Mouse (Mus musculus) heart, embryonic 14.5 days (tissue): ENCODE data around the gene Thrb. TPM values are rescaled to one million over a fixed set of nuclear protein-coding genes. Genes with fewer than 3 reads are reported as not detected.
"Not testable (repeated sequence)": the region's sequence is repeated elsewhere in the genome, so short reads cannot be mapped to it uniquely, and the experiment has no call there.

Experiments
- ATAC-seq: fragments of 200-750 bp; cut with Nextera tagmentation; 2 replicates; pipeline ENCODE4 v1.8.0; 2017; ENCODE audit warnings: low read depth, moderate TSS enrichment; ENCODE audit not compliant: insufficient number of reproducible peaks, insufficient read depth, low FRiP score
- H3K27ac ChIP-seq, 2 experiments: fragments of 200-500 bp in 1 of 2; fragments of 300-500 bp in 1 of 2; sonication (generic) in 1 of 2; replicated peaks in 1 of 2; 2 replicates each; pipeline ENCODE4 v1.5.1; 2012 to 2014; ENCODE audit warnings: low read depth in 2 of 2, low read length in 2 of 2, control low read depth in 1 of 2, mild to moderate bottlenecking in 1 of 2, mixed read lengths in 1 of 2; ENCODE audit not compliant: control insufficient read depth in 1 of 2, insufficient read depth in 1 of 2
- H3K27me3 ChIP-seq: fragments of 300-500 bp; sonication (generic); 2 replicates; pipeline ENCODE4 v1.6.1; 2014; ENCODE audit warnings: mild to moderate bottlenecking, low read length, control low read depth; ENCODE audit not compliant: control insufficient read depth, insufficient read depth
- H3K36me3 ChIP-seq: fragments of 300-500 bp; sonication (generic); 2 replicates; pipeline ENCODE4 v1.6.1; 2014; ENCODE audit warnings: mild to moderate bottlenecking, control low read depth, low read length, mixed read lengths; ENCODE audit not compliant: control insufficient read depth, insufficient read depth
- H3K4me1 ChIP-seq, 2 experiments: fragments of 200-500 bp in 1 of 2; fragments of 300-500 bp in 1 of 2; sonication (generic) in 1 of 2; 2 replicates each; pipeline ENCODE4 v1.6.1; 2012 to 2014; ENCODE audit warnings: low read length in 2 of 2, control low read depth in 1 of 2, mixed read lengths in 1 of 2; ENCODE audit not compliant: control insufficient read depth in 2 of 2, insufficient read depth in 2 of 2
- H3K4me2 ChIP-seq: fragments of 300-500 bp; sonication (generic); 2 replicates; pipeline ENCODE4 v1.6.1; 2014; ENCODE audit warnings: mild to moderate bottlenecking, low read length
- H3K4me3 ChIP-seq, 2 experiments: fragments of 200-500 bp in 1 of 2; fragments of 300-500 bp in 1 of 2; sonication (generic) in 1 of 2; 2 replicates each; pipeline ENCODE4 v1.5.1; 2012 to 2014; ENCODE audit warnings: low read length in 2 of 2, mild to moderate bottlenecking in 2 of 2, control low read depth in 1 of 2, low read depth in 1 of 2, moderate library complexity in 1 of 2; ENCODE audit not compliant: control insufficient read depth in 1 of 2, insufficient read depth in 1 of 2
- H3K9ac ChIP-seq: fragments of 300-500 bp; sonication (generic); 2 replicates; pipeline ENCODE4 v1.6.1; 2014; ENCODE audit warnings: mild to moderate bottlenecking, low read length
- H3K9me3 ChIP-seq: fragments of 300-500 bp; sonication (generic); 2 replicates; pipeline ENCODE4 v1.6.1; 2016; ENCODE audit warnings: low read length, control low read depth; ENCODE audit not compliant: control insufficient read depth
- WGBS: fragments of 180-500 bp; shearing (Covaris S2); extraction: QIAGEN DNeasy Blood & Tissue Kit; methylation state at CpG from one replicate; pipeline ENCODE4 v1.1.7; 2014; 5-methylcytosine and 5-hydroxymethylcytosine counted together
- polyA plus RNA-seq: library from polyadenylated mRNA; unstranded; fragments of >200 nt; fragmentation: Nextera tagmentation; extraction: Ambion mirVana; gene quantifications from 2 replicates; pipeline ENCODE4 v1.2.1, GENCODE M21; 2014

Gene Thrb
- polyA plus RNA-seq, 1 experiment from 2014 or later: 1.5 TPM

DNA sequence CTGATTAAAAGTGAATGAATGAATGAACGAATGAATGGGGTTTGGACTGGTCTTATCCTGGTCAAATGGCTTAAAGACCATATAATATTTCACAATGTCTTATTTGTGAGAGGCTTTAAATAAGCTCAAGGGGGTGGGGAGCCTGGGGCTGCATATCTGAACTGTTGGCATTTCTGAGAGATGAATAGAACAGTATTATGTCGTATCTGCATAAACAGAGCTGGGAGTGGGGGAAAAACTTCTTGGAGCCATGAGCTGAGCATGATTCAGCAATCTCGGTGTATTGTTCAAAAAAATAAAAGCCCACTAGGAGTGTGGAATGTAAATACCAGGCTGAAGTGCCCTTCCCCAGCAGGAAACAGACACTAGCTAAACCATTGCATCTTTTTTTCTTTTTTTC, 257.8 kb downstream of the Thrb start:
- no peaks in the 10 kb centered on the region for H3K27me3 ChIP-seq
- no peak overlapping the region for H3K27ac ChIP-seq
- no peaks in the 10 kb centered on the region for H3K4me1 ChIP-seq
- ATAC-seq: no peak
- H3K4me2 ChIP-seq: no peak overlapping the region
- H3K4me3 ChIP-seq: no peak overlapping the region
- H3K9me3 ChIP-seq: no peaks in the 10 kb centered on the region
- H3K36me3 ChIP-seq: no peaks in the 10 kb centered on the region
- no peak overlapping the region for H3K9ac ChIP-seq
- WGBS: 36% methylated on average over 3 of the region's 3 CpGs

DNA sequence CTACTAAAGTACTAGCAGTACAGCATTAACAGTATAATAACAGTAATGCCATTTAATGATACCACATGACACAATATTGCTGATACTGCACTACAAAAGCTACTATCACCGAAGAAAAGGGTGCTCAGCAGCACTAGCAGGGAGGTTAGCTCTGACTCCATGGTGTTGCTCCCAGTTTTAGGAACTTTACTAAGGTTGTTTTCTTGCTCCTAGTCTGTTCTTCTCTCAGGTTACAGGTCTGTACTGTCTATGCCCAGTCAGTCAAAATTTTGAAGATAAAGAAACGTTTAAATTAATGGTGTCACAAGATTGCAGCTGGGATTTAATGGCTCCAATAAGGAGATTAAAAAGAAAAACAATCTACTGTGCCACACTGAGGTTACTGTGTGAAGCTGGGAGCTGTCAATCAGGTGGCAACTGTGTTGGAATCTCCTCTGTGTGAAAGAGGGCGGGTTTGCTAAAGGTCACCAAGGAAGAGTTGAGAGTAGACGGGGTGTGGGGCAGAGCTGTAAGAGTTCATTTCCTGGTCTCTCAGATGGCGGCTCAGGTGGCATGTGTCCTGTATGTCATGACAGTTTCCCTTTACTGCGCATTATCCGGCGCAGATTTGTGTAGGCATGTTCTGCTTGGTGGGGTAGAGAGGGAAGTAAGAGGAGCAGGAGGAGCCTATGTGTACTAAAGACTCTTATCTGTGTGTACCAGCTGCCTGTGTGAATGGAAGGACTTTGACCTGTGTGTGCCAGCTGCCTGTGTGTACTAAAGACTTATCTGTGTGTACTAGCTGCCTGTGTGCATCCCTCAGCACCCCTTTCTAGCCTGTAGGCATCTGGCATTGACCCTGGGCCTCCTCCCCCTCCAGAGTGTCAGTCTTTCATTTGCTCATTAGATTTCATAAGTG, 263.0 kb downstream of the Thrb start:
- ATAC-seq: no peak
- Histone ChIP-seq H3K4me1 (no peaks in the 10 kb centered on the region; a peak in 1 of 4 replicates), H3K4me3 (no peak overlapping the region), H3K9ac (no peak overlapping the region), H3K27me3 (no peaks in the 10 kb centered on the region), H3K9me3 (no peaks in the 10 kb centered on the region), H3K27ac (no peak overlapping the region), H3K4me2 (no peak overlapping the region), H3K36me3 (no peaks in the 10 kb centered on the region)
- 61% methylated on average over 8 of the region's 8 CpGs for WGBS

DNA sequence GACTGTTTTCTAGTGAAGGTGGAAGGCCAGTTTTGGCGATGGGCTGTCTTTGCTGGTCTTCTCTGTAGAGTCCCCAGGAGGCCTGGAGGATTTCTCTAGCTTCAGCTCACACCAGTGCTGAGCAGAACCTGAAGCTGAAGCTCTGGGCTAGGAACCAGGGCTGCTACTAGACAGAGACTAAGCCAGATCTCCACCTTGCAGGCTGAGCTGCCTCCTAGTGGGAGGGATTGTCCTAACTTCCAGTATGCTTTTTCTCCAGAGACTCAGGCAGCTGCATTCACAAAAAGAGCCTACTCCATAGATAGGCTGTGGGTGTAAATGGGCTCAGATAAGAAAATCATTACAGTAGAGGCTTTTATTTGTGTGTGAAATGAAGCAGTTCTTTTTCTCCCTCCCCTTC, 267.4 kb downstream of the Thrb start:
- ATAC-seq: no peak
- 42% methylated on average over 1 of the region's 1 CpGs for WGBS
- no peaks in the 10 kb centered on the region; a peak in 1 of 4 replicates for H3K4me1 ChIP-seq

DNA sequence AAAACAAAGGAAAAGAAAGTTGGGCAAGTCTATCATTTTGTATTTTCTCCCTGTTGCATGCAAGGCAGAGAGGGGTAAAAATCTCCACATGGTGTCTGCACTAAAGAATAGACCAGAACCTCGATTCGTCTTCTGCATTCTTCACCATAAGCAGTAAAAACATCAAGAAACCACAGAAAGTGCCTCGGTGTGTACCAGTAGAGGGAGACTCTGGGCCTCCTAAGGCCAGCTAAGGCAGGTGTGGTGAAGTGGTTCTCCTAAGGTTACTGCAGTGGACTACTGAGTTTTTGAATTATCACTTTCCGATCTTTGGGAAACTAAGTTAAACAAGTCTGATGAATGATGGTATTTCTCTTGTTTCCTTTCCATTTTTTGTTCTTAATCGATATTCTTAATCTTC, 269.5 kb downstream of the Thrb start:
- Histone ChIP-seq H3K4me2 (no peak overlapping the region), H3K36me3 (no peaks in the 10 kb centered on the region), H3K27me3 (no peaks in the 10 kb centered on the region), H3K9ac (no peak overlapping the region), H3K4me1 (no peaks in the 10 kb centered on the region), H3K27ac (no peak overlapping the region), H3K9me3 (no peaks in the 10 kb centered on the region), H3K4me3 (no peak overlapping the region)
- WGBS: 71% methylated on average over 5 of the region's 5 CpGs
- no peak for ATAC-seq

More for the DNA sequence above, 267.4 kb downstream of the Thrb start:
- Histone ChIP-seq H3K36me3 (no peaks in the 10 kb centered on the region), H3K27ac (no peak overlapping the region), H3K4me2 (no peak overlapping the region), H3K27me3 (no peaks in the 10 kb centered on the region), H3K9me3 (no peaks in the 10 kb centered on the region), H3K4me3 (no peak overlapping the region), H3K9ac (no peak overlapping the region)

DNA sequence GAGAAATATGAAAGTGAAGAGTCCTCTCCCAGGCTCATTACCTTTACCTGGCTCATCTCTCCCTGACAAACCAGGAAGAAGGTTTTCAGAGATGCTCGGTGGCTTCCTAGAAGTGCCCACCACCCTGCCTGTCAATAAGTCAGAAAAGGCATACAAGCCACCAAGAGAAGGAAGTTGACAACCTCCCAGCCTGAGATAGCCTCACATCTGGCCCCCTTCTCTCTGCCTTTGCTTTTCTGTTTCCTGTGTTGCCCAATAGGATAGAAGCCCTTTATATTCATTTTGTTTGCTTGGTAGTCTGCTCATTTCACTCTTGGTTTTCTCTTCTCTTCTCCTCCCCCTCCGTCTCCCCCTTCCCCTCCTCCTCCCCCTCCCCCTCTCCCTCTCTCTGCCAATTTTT, 273.4 kb downstream of the Thrb start:
- Histone ChIP-seq H3K9me3 (no peaks in the 10 kb centered on the region), H3K4me3 (no peak overlapping the region), H3K4me1 (no peaks in the 10 kb centered on the region), H3K4me2 (no peak overlapping the region), H3K36me3 (no peaks in the 10 kb centered on the region), H3K27me3 (no peaks in the 10 kb centered on the region), H3K9ac (no peak overlapping the region), H3K27ac (no peak overlapping the region)
- ATAC-seq: no peak
- 52% methylated on average over 2 of the region's 2 CpGs for WGBS

DNA sequence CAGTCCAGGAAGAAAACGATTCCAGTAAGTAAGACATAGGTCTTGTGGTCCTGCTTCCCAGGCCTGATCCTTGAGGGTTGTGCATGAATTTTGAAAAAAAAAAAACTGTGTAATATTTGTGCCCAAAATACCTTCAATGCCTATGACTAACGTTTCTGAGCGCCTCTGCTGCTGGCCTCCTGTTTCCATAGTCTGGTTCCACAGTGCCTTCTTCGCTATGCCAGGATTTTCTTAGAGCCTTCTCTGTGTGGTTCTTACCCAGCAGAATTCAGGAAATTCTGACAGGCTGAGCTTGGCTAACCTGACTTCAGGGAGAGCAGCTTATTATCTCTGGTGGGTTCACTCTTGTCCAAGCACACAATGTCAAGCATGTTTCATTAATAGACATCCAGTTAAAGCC, 274.7 kb downstream of the Thrb start:
- H3K9me3 ChIP-seq, H3K36me3 ChIP-seq, H3K27me3 ChIP-seq, H3K4me1 ChIP-seq, ATAC-seq, H3K27ac ChIP-seq, H3K9ac ChIP-seq, H3K4me2 ChIP-seq, H3K4me3 ChIP-seq: not testable (repeated sequence)
- WGBS: 75% methylated on average over 4 of the region's 4 CpGs

DNA sequence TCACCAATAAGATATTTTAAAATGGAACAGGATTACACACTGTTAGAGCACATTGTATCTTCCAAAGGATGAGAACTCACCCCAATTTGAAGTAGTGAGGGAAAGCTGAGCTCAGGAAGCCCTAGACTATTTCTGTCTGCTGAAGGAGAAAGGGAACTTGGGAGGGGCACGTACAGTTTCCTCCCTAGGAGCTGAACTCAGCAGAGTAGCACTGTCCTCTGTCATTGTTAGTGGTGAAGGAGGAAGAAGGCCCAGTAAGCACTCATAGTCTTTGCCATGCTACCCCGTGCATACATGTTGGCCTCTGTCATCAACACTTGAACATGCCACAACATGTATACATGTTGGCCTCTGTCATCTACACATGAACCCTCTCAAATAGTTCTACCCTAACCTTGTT, 294.0 kb downstream of the Thrb start:
- Histone ChIP-seq H3K27me3 (no peaks in the 10 kb centered on the region), H3K4me2 (no peak overlapping the region), H3K9ac (no peak overlapping the region), H3K36me3 (no peaks in the 10 kb centered on the region), H3K27ac (no peak overlapping the region), H3K9me3 (no peaks in the 10 kb centered on the region), H3K4me3 (no peak overlapping the region), H3K4me1 (no peaks in the 10 kb centered on the region)
- 60% methylated on average over 2 of the region's 2 CpGs for WGBS
- no peak for ATAC-seq

DNA sequence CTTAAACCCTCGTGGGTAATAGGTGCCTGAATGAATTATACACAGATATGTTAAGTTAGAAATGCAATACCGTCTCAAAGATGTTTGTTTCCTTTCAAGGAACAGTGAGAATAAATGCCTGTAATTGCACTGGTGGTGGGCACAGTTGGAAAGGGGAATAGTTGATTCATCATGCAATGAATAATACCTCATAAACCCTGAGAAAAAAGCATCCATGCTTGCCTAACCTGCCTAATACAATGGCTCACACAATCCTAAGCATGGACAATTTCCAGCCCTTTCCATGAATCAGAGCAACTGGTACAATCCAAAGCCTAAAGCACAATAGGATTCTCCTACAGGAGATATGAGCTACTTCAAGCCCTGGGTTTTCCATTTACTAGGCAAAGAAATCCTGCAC, 299.8 kb downstream of the Thrb start:
- H3K4me3 ChIP-seq: no peak overlapping the region
- ATAC-seq: no peak
- H3K4me2 ChIP-seq: no peak overlapping the region
- H3K4me1 ChIP-seq: no peaks in the 10 kb centered on the region
- WGBS: 61% methylated on average over 2 of the region's 2 CpGs
- H3K9ac ChIP-seq: no peak overlapping the region
- H3K27ac ChIP-seq: no peak overlapping the region
- H3K36me3 ChIP-seq: no peaks in the 10 kb centered on the region
- H3K9me3 ChIP-seq: no peaks in the 10 kb centered on the region
- no peaks in the 10 kb centered on the region for H3K27me3 ChIP-seq
